Mouse (Mus musculus) G1E (cell line): ENCODE data around the gene Arpc3.

ENCODE experiments used
- CTCF ChIP-seq: IDR thresholded peaks from 2 replicates; pipeline ENCODE4 v1.5.1; 2012; ENCODE audit warnings: low read depth, low read length, inconsistent platforms, mixed read lengths
- GATA2 ChIP-seq: IDR thresholded peaks from 2 replicates; pipeline ENCODE4 v1.6.1; 2012; ENCODE audit warnings: low read depth, low read length, inconsistent platforms, borderline replicate concordance
- POLR2AphosphoS5 ChIP-seq: IDR thresholded peaks from 2 replicates; pipeline ENCODE4 v1.6.1; 2012; ENCODE audit warnings: low read depth, low read length, inconsistent platforms; ENCODE audit not compliant: insufficient replicate concordance
- TAL1 ChIP-seq: conservative IDR thresholded peaks from 2 replicates; pipeline ENCODE4 v1.6.1; 2012; ENCODE audit warnings: low read depth, low read length, inconsistent platforms, mixed read lengths

DNA sequence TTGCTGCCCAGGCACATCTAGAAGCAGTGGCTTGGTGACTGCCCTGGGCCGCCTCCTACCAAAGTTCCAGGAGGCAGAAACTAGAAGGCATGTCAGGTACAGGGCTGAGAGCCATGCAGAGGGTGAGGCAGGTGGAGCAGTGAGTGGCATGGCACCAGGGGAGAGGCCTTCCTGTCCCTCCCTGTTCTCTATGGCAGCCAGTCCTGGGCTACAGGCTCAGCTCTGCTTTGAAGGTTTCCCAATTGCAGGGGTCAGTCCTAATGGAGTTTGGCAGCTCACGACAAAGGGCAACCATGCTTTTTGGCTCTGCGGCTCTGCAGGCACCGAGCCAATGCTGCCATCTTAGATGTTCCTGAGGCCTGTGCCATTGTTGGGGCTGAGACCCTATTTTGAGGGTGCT, 62.8 kb downstream of the Arpc3 start:
- TF ChIP-seq CTCF (no peak), GATA2 (no peak), TAL1 (no peak), POLR2AphosphoS5 (no peak)
